Mouse (Mus musculus): ENCODE results near the gene Jade3. TPM values are rescaled to one million over a fixed set of nuclear protein-coding genes. Genes with fewer than 3 reads are reported as not detected.
A peak's percentile ranks its signal among the peaks of the same experiment; 100 is the strongest.

The Jade3 gene
- polyA plus RNA-seq, 1 experiment from 2014 or later = 5.3 TPM

GRCm38 (mm10) chrX:20548011-20548879 is 122.8 kb downstream of the Jade3 start:
- no peaks in the 10 kb centered on the region for H3K36me3 ChIP-seq
- WGBS = 11% methylated on average over 24 of the region's 24 CpGs
- no peak for ATAC-seq (ENCODE audit: insufficient number of reproducible peaks, low FRiP score, low TSS enrichment, low read depth)
- no peaks in the 10 kb centered on the region for H3K9me3 ChIP-seq (replicated peaks)
- H3K4me3 ChIP-seq (replicated peaks) = peak overlapping the region; percentile 34
- H3K4me1 ChIP-seq = no peaks in the 10 kb centered on the region
- no peak overlapping the region for H3K27ac ChIP-seq (replicated peaks)
- H3K27me3 ChIP-seq = no peaks in the 10 kb centered on the region
- peak overlapping the region; percentile 53 for H3K4me2 ChIP-seq (replicated peaks)
- H3K9ac ChIP-seq = no peak overlapping the region

GRCm38 (mm10) chrX:20548880-20549440 is 123.5 kb downstream of the Jade3 start:
- Histone ChIP-seq H3K27ac (replicated peaks) (no peak overlapping the region), H3K4me2 (replicated peaks) (peak overlapping the region; percentile 53), H3K27me3 (no peaks in the 10 kb centered on the region), H3K9me3 (replicated peaks) (no peaks in the 10 kb centered on the region), H3K4me1 (no peaks in the 10 kb centered on the region), H3K4me3 (replicated peaks) (no peak overlapping the region), H3K9ac (no peak overlapping the region), H3K36me3 (no peaks in the 10 kb centered on the region)
- 47% methylated on average over 1 of the region's 1 CpGs for WGBS
- ATAC-seq (ENCODE audit: insufficient number of reproducible peaks, low FRiP score, low TSS enrichment, low read depth) = no peak

GRCm38 (mm10) chrX:20549532-20549931 is 124.0 kb downstream of the Jade3 start, which contains the start of gene Rgn:
Gene Rgn (plus strand): TSS chrX:20549787.
- no peak within 1 kb of the TSS for H3K4me3 ChIP-seq (replicated peaks)
- H3K4me1 ChIP-seq = no peaks in the 10 kb centered on the region
- no peaks in the 10 kb centered on the region for H3K36me3 ChIP-seq
- H3K4me2 ChIP-seq (replicated peaks) = peak within 1 kb of the TSS; percentile 53
- no peaks in the 10 kb centered on the region for H3K27me3 ChIP-seq
- H3K27ac ChIP-seq (replicated peaks) = no peak within 1 kb of the TSS
- H3K9ac ChIP-seq = no peak within 1 kb of the TSS
- no peak for ATAC-seq (ENCODE audit: insufficient number of reproducible peaks, low FRiP score, low TSS enrichment, low read depth)
- H3K9me3 ChIP-seq (replicated peaks) = no peaks in the 10 kb centered on the region
- WGBS = 55% methylated on average over 3 of the region's 3 CpGs

GRCm38 (mm10) chrX:20552199-20552598 is 126.7 kb downstream of the Jade3 start:
- no peak overlapping the region for H3K4me2 ChIP-seq (replicated peaks)
- no peak overlapping the region for H3K9ac ChIP-seq
- WGBS = 78% methylated on average over 2 of the region's 2 CpGs
- H3K27me3 ChIP-seq = no peaks in the 10 kb centered on the region
- H3K4me1 ChIP-seq = no peaks in the 10 kb centered on the region
- ATAC-seq (ENCODE audit: insufficient number of reproducible peaks, low FRiP score, low TSS enrichment, low read depth) = no peak
- H3K36me3 ChIP-seq = no peaks in the 10 kb centered on the region
- no peak overlapping the region for H3K4me3 ChIP-seq (replicated peaks)
- no peak overlapping the region for H3K27ac ChIP-seq (replicated peaks)
- H3K9me3 ChIP-seq (replicated peaks) = no peaks in the 10 kb centered on the region

GRCm38 (mm10) chrX:20561846-20562245 is 136.4 kb downstream of the Jade3 start:
- no peak overlapping the region for H3K27ac ChIP-seq (replicated peaks)
- H3K27me3 ChIP-seq = no peaks in the 10 kb centered on the region
- WGBS = 23% methylated on average over 1 of the region's 1 CpGs
- H3K4me2 ChIP-seq (replicated peaks) = no peak overlapping the region
- H3K4me1 ChIP-seq = no peaks in the 10 kb centered on the region
- H3K9ac ChIP-seq = no peak overlapping the region
- no peaks in the 10 kb centered on the region for H3K9me3 ChIP-seq (replicated peaks)
- H3K36me3 ChIP-seq = no peaks in the 10 kb centered on the region
- no peak for ATAC-seq (ENCODE audit: insufficient number of reproducible peaks, low FRiP score, low TSS enrichment, low read depth)
- no peak overlapping the region for H3K4me3 ChIP-seq (replicated peaks)

- Histone ChIP-seq H3K9ac (no peak overlapping the region), H3K27me3 (no peaks in the 10 kb centered on the region), H3K9me3 (replicated peaks) (no peaks in the 10 kb centered on the region), H3K4me1 (no peaks in the 10 kb centered on the region), H3K4me3 (replicated peaks) (no peak overlapping the region), H3K36me3 (no peaks in the 10 kb centered on the region), H3K27ac (replicated peaks) (no peak overlapping the region), H3K4me2 (replicated peaks) (no peak overlapping the region)
- ATAC-seq (ENCODE audit: insufficient number of reproducible peaks, low FRiP score, low TSS enrichment, low read depth) = no peak
- WGBS = 56% methylated on average over 4 of the region's 4 CpGs
Observed at GRCm38 (mm10) chrX:20563941-20564340, 138.5 kb downstream of the Jade3 start.

Other genes with a start within 250 kb of the Jade3 start
- gene Slc9a7, start 133.9 kb upstream of the Jade3 start, polyA plus RNA-seq (2015; fragmentation: Nextera tagmentation; extraction: Ambion mirVana) = 1.5 and 2.6 TPM in 2 replicates
- gene Rp2, start 61.2 kb upstream of the Jade3 start, polyA plus RNA-seq (2015; fragmentation: Nextera tagmentation; extraction: Ambion mirVana) = 16.3 TPM in 2 replicates
- 0.29 and 0.30 TPM in 2 replicates for gene Rgn, start 124.1 kb downstream of the Jade3 start, polyA plus RNA-seq (2015; fragmentation: Nextera tagmentation; extraction: Ambion mirVana)
- 58.8 and 60.4 TPM in 2 replicates for gene Rbm10, start 191.8 kb downstream of the Jade3 start, polyA plus RNA-seq (2015; fragmentation: Nextera tagmentation; extraction: Ambion mirVana)
- 222 and 231 TPM in 2 replicates for gene Ndufb11, start 191.9 kb downstream of the Jade3 start, polyA plus RNA-seq (2015; fragmentation: Nextera tagmentation; extraction: Ambion mirVana)
- 188 and 195 TPM in 2 replicates for gene Uba1, start 232.6 kb downstream of the Jade3 start, polyA plus RNA-seq (2015; fragmentation: Nextera tagmentation; extraction: Ambion mirVana)